ENCODE assay signal across 10 mouse cellular contexts in the genomic region with DNA sequence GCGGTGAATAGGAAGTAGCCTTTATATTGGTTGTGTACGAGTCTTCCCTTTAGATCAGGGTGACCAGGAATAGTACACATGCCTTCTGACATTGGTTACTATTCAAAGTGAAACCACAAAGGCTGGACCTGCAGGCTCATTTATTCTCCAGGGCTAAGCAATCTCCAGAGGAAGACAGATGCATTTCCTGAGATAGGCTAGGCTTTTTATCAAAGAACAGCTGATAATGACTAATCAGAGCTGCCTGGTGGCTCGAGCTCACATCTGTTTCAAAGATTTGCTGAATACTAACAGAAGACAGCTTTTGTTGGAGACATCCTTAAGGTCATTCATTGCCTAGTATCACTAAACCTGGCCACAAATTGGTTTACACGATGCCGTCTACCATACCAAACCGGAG.
"Had no signal": no experiment of that assay in that cellular context is flagged by ENCODE, and none has a peak within 500 bp of the region (broad histone marks: within the 10 kb centered on the region; RNA-seq: fewer than 3 reads in every experiment).

No protein-coding gene starts in this region.

- DNase-seq: left cerebral cortex, postnatal 4 days; lung, adult 18-20 months; retina, postnatal 1 day; thymus, postnatal 14 days had no signal

- H3K27ac ChIP-seq: kidney, postnatal 0 days; limb, embryonic 13.5 days; liver, embryonic 14.5 days; midbrain, embryonic 12.5 days; neural tube, embryonic 13.5 days; stomach, embryonic 15.5 days had no signal

- H3K27me3 ChIP-seq: limb, embryonic 13.5 days; midbrain, embryonic 12.5 days; neural tube, embryonic 13.5 days; stomach, embryonic 15.5 days had no signal

- H3K4me3 ChIP-seq: limb, embryonic 13.5 days; midbrain, embryonic 12.5 days; neural tube, embryonic 13.5 days; stomach, embryonic 15.5 days had no signal

- H3K4me1 ChIP-seq: limb, embryonic 13.5 days; midbrain, embryonic 12.5 days; neural tube, embryonic 13.5 days; stomach, embryonic 15.5 days had no signal

- H3K36me3 ChIP-seq: limb, embryonic 13.5 days; midbrain, embryonic 12.5 days; neural tube, embryonic 13.5 days; stomach, embryonic 15.5 days had no signal
